Mouse (Mus musculus) embryonic facial prominence, embryonic 11.5 days (tissue): Measurements from ENCODE around the gene Ror1. TPM values are rescaled to one million over a fixed set of nuclear protein-coding genes. Genes with fewer than 3 reads are reported as not detected.

Experiments
- ATAC-seq: fragments of 200-750 bp; cut with Nextera tagmentation; replicated peaks from 2 replicates; pipeline ENCODE4 v1.8.0; 2017; ENCODE audit warnings: low read depth; ENCODE audit not compliant: insufficient number of reproducible peaks, low FRiP score, low TSS enrichment
- DNase-seq: peaks from one replicate; pipeline ENCODE4 v3.0.0-alpha.2; 2015; ENCODE audit warnings: low spot score
- H3K27ac ChIP-seq: fragments of 300-500 bp; sonication (generic); replicated peaks from 2 replicates; pipeline ENCODE4 v1.5.1; 2014; ENCODE audit warnings: mild to moderate bottlenecking, low read depth, low read length, control low read depth
- H3K27me3 ChIP-seq: fragments of 300-500 bp; sonication (generic); 2 replicates; pipeline ENCODE4 v1.6.1; 2014; ENCODE audit warnings: mild to moderate bottlenecking, low read length, moderate library complexity, mixed read lengths; ENCODE audit not compliant: control insufficient read depth, insufficient read depth
- H3K36me3 ChIP-seq: fragments of 300-500 bp; sonication (generic); replicated peaks from 2 replicates; pipeline ENCODE4 v1.6.1; 2014; ENCODE audit warnings: low read depth, mild to moderate bottlenecking, low read length, moderate library complexity, mixed read lengths; ENCODE audit not compliant: control insufficient read depth, insufficient read depth
- H3K4me1 ChIP-seq: fragments of 300-500 bp; sonication (generic); 2 replicates; pipeline ENCODE4 v1.6.1; 2014; ENCODE audit warnings: low read length, mixed read lengths; ENCODE audit not compliant: control insufficient read depth, insufficient read depth
- H3K4me2 ChIP-seq: fragments of 300-500 bp; sonication (generic); 2 replicates; pipeline ENCODE4 v1.6.1; 2014; ENCODE audit warnings: low read depth, mild to moderate bottlenecking, control low read depth, low read length, moderate library complexity
- H3K4me3 ChIP-seq: fragments of 300-500 bp; sonication (generic); 2 replicates; pipeline ENCODE4 v1.5.1; 2014; ENCODE audit warnings: low read depth, low read length, control low read depth
- H3K9ac ChIP-seq: fragments of 300-500 bp; sonication (generic); replicated peaks from 2 replicates; pipeline ENCODE4 v1.6.1; 2014; ENCODE audit warnings: mild to moderate bottlenecking, control low read depth, low read length
- H3K9me3 ChIP-seq: fragments of 300-500 bp; sonication (generic); replicated peaks from 2 replicates; pipeline ENCODE4 v1.6.1; 2016; ENCODE audit warnings: mild to moderate bottlenecking, low read length, inconsistent platforms, mixed read lengths; ENCODE audit not compliant: control insufficient read depth
- WGBS: fragments of 180-500 bp; shearing (Covaris S2); extraction: QIAGEN DNeasy Blood & Tissue Kit; methylation state at CpG from one replicate; pipeline ENCODE4 v1.1.7; 2014; 5-methylcytosine and 5-hydroxymethylcytosine counted together
- polyA plus RNA-seq: library from polyadenylated mRNA; unstranded; fragments of >200 nt; fragmentation: Nextera tagmentation; extraction: Ambion mirVana; gene quantifications from 2 replicates; pipeline ENCODE4 v1.2.1, GENCODE M21; 2014

The Ror1 gene
- polyA plus RNA-seq, 1 experiment from 2014 or later = 17.3 TPM

- Histone ChIP-seq H3K4me2 (no peak overlapping the region), H3K4me3 (no peak overlapping the region), H3K9me3 (no peaks in the 10 kb centered on the region), H3K27ac (no peak overlapping the region), H3K4me1 (no peaks in the 10 kb centered on the region), H3K9ac (no peak overlapping the region), H3K27me3 (no peaks in the 10 kb centered on the region), H3K36me3 (no peaks in the 10 kb centered on the region)
- 93% methylated on average over 6 of the region's 6 CpGs for WGBS
- no peak for DNase-seq
- ATAC-seq = no peak
These were observed 294.8 kb downstream of the Ror1 start for GRCm38 (mm10) chr4:100390436-100390835.

GRCm38 (mm10) chr4:100391021-100391420 is 295.4 kb downstream of the Ror1 start:
- DNase-seq = no peak

DNA sequence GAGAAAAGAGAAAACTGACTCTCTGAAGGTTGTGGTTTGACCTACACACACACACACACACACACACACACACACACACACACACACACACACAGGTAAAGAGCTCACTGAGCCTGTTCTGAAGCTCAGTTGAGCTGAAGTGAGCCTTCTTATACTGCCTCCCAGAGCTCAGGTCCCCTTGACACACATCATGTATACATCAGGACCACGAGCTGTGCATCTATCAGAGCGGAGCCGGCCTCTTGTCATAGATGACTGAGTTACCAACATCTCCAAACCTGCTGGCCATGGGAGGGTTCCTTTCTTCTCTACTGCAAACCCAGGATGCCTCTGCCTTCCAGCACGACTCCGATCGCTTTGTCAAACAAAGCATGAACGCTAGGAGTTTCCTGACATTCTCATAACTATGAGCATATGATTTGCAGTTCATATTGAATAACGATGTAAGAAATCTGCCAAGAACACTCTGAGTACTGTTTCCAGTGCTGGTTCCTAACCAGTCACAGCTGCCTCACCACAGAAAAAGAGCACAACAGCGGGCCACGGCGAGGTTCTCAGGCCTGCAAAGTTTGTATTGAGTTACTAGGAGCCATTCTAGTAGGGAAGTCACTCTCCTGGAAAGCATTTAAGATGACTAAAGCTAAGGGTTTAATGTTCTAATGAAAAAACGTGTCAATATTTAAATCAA is 297.9 kb downstream of the Ror1 start:
- WGBS = 66% methylated on average over 12 of the region's 12 CpGs
- Histone ChIP-seq H3K4me2 (no peak overlapping the region), H3K9me3 (no peaks in the 10 kb centered on the region), H3K27ac (peak overlapping the region; percentile 59; the same call in 1 of the 2 replicates), H3K36me3 (no peaks in the 10 kb centered on the region), H3K9ac (no peak overlapping the region), H3K27me3 (no peaks in the 10 kb centered on the region), H3K4me1 (no peaks in the 10 kb centered on the region), H3K4me3 (no peak overlapping the region)
- ATAC-seq = no peak
- peak; percentile 50 for DNase-seq

More at GRCm38 (mm10) chr4:100391021-100391420, 295.4 kb downstream of the Ror1 start:
- no peaks in the 10 kb centered on the region for H3K4me1 ChIP-seq
- H3K27ac ChIP-seq = no peak overlapping the region
- H3K4me3 ChIP-seq = no peak overlapping the region
- no peak for ATAC-seq
- no peak overlapping the region for H3K9ac ChIP-seq
- H3K4me2 ChIP-seq = no peak overlapping the region
- H3K36me3 ChIP-seq = no peaks in the 10 kb centered on the region
- WGBS = 85% methylated on average over 6 of the region's 6 CpGs
- no peaks in the 10 kb centered on the region for H3K27me3 ChIP-seq
- H3K9me3 ChIP-seq = no peaks in the 10 kb centered on the region

GRCm38 (mm10) chr4:100395407-100395806 is 299.8 kb downstream of the Ror1 start:
- H3K9ac ChIP-seq = no peak overlapping the region
- ATAC-seq (no peak), DNase-seq (no peak)
- H3K4me2 ChIP-seq = no peak overlapping the region
- H3K9me3 ChIP-seq = no peaks in the 10 kb centered on the region
- 96% methylated on average over 4 of the region's 4 CpGs for WGBS
- no peaks in the 10 kb centered on the region for H3K27me3 ChIP-seq
- no peaks in the 10 kb centered on the region for H3K4me1 ChIP-seq
- no peaks in the 10 kb centered on the region for H3K36me3 ChIP-seq
- H3K27ac ChIP-seq = no peak overlapping the region
- H3K4me3 ChIP-seq = no peak overlapping the region

DNA sequence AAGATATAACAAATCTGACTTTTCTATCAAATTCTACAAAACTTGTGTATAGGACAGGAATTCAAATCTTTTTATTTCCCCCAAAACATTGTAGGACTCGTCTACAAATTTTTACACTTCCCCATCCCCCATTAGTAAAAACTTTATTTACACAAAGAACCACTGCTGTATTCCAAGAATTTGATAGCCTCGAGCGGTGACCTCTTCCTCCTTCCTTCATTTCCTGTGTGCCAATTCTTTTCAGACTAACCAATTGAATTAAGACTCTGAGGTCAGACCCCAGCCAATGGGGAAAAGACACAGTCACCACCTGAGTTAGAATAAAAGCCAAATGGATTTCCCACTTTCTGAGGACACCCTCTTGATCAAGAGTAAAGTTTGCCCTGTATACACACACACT is 302.5 kb downstream of the Ror1 start:
- Histone ChIP-seq H3K4me2 (no peak overlapping the region), H3K9ac (no peak overlapping the region), H3K36me3 (no peaks in the 10 kb centered on the region), H3K9me3 (no peaks in the 10 kb centered on the region), H3K27me3 (no peaks in the 10 kb centered on the region), H3K4me3 (no peak overlapping the region), H3K4me1 (no peaks in the 10 kb centered on the region), H3K27ac (no peak overlapping the region)
- no peak for ATAC-seq
- 29% methylated on average over 3 of the region's 3 CpGs for WGBS
- DNase-seq = peak; percentile 67

DNA sequence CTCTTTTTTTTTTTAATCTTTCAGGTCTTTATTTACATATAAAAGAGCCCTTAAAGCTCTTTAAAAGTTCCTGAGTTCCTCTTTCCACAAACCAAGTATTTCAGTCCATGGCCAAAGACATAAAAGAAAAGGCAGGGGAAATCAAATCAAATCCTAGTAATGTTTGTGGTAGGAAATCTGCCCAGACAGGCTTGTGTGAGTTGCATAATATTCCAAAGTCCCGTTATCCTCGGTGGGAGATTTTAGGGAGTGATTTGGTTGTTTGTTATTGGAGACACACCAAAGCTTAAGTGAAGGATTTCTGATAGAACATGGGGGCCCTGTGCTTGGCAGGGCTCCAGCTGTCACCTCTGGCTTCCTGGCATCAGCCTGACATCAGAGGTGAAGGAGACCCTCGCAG is 305.5 kb downstream of the Ror1 start:
- WGBS = 44% methylated on average over 3 of the region's 3 CpGs
- H3K36me3 ChIP-seq = no peaks in the 10 kb centered on the region
- no peak for ATAC-seq

GRCm38 (mm10) chr4:100401581-100402470 is 306.2 kb downstream of the Ror1 start:
- H3K27ac ChIP-seq = no peak overlapping the region
- no peaks in the 10 kb centered on the region for H3K9me3 ChIP-seq
- no peak overlapping the region for H3K9ac ChIP-seq
- H3K4me1 ChIP-seq = no peaks in the 10 kb centered on the region
- ATAC-seq = no peak
- no peak for DNase-seq
- WGBS = 80% methylated on average over 14 of the region's 14 CpGs
- no peaks in the 10 kb centered on the region for H3K36me3 ChIP-seq
- H3K4me3 ChIP-seq = no peak overlapping the region
- H3K4me2 ChIP-seq = no peak overlapping the region
- H3K27me3 ChIP-seq = no peaks in the 10 kb centered on the region

More for the DNA sequence above, 305.5 kb downstream of the Ror1 start:
- no peak overlapping the region for H3K9ac ChIP-seq
- no peaks in the 10 kb centered on the region for H3K27me3 ChIP-seq
- no peaks in the 10 kb centered on the region for H3K4me1 ChIP-seq
- H3K4me3 ChIP-seq = no peak overlapping the region
- no peak overlapping the region for H3K27ac ChIP-seq
- DNase-seq = no peak
- H3K4me2 ChIP-seq = no peak overlapping the region
- no peaks in the 10 kb centered on the region for H3K9me3 ChIP-seq
